Mouse (Mus musculus): Measurements from ENCODE around the gene Dusp6.

GRCm38 (mm10) chr10:99242721-99243120 lies 20.3 kb upstream of the Dusp6 start:
- no peak for TF ChIP-seq MAFK (IDR thresholded peaks at IDR 0.05; ENCODE audit: insufficient read depth, low read depth, low read length)
- TF ChIP-seq ZC3H11A (IDR thresholded peaks at IDR 0.05; ENCODE audit: borderline replicate concordance, low read depth, low read length), result no peak
- no peak for TF ChIP-seq CHD2 (IDR thresholded peaks at IDR 0.05; ENCODE audit: low read depth, low read length)

All from ES-E14 (cell line).